Mouse (Mus musculus): ENCODE results near the gene Pknox2. TPM values are rescaled to one million over a fixed set of nuclear protein-coding genes. Genes with fewer than 3 reads are reported as not detected.

Pknox2 gene
- total RNA-seq, 2 experiments from 2014 or later: 32.7 to 38.3 TPM

GRCm38 (mm10) chr9:37098600-37098999 lies 48.6 kb downstream of the Pknox2 start:
- DNase-seq: no peak

- DNase-seq: no peak
These were observed 52.8 kb downstream of the Pknox2 start for GRCm38 (mm10) chr9:37094230-37094990.

DNA sequence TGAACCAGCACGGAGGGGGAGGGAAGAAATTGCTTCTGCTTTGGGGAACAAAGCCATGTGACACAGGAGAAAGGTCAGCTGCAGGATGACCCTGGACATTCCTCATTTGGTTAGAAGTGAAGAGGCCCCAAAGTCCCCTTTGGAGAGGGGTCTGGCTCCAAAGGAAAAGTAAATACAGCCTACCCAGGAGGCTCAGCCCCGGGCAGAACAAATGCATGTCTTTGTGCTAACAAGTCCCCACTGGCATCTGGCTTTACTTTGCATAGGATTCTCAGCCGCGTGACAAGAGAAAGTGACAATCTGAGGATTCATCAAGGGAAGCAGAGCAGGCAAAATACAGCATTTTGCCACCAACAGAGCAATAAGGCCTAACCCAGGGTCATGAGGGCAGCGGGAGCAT lies 54.1 kb downstream of the Pknox2 start:
- DNase-seq: no peak

GRCm38 (mm10) chr9:37089894-37090652 lies 57.1 kb downstream of the Pknox2 start:
- no peak for DNase-seq

DNA sequence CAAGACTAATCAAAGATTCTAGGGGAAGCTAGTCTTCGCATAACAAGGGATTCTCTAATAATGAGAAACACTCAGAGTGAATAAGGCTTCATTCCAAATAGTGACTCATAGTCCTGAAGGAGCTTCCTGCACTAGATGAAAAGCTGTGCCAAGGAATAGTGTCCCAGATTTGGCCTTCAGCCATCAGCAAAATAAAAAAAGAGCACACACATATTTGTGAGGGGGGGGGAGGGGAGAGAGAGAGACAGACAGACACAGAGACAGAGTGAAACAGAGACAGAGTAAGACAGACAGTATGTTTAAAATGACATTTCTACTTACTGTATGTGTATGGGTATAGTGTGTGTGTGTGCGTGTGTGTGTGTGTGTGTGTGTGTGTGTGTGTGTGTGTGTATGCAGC lies 61.8 kb downstream of the Pknox2 start:
- DNase-seq: no peak

GRCm38 (mm10) chr9:37082246-37082645 lies 65.0 kb downstream of the Pknox2 start:
- DNase-seq: no peak

GRCm38 (mm10) chr9:37080309-37080708 lies 66.9 kb downstream of the Pknox2 start:
- no peak for DNase-seq

DNA sequence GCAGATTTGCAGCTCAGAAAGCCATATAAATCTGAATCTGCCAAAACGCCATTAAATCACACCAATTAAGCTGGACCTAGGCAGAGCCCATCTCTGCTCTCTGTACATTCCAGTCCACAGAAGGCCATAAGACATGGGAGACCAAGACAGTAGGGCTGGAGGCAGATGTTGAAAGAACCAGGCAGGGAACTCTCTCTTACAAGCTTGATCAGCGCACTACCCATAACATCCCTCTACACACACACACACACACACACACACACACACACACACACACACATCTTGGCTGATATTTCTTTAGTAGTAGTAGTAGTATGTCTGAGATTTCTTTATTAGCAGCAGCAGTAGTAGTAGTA lies 70.2 kb downstream of the Pknox2 start:
- DNase-seq: no peak

- DNase-seq: peak; percentile 22 to 34
These were observed 70.7 kb downstream of the Pknox2 start for GRCm38 (mm10) chr9:37076386-37077062.

GRCm38 (mm10) chr9:37075903-37076302 lies 71.3 kb downstream of the Pknox2 start:
- DNase-seq: no peak

DNA sequence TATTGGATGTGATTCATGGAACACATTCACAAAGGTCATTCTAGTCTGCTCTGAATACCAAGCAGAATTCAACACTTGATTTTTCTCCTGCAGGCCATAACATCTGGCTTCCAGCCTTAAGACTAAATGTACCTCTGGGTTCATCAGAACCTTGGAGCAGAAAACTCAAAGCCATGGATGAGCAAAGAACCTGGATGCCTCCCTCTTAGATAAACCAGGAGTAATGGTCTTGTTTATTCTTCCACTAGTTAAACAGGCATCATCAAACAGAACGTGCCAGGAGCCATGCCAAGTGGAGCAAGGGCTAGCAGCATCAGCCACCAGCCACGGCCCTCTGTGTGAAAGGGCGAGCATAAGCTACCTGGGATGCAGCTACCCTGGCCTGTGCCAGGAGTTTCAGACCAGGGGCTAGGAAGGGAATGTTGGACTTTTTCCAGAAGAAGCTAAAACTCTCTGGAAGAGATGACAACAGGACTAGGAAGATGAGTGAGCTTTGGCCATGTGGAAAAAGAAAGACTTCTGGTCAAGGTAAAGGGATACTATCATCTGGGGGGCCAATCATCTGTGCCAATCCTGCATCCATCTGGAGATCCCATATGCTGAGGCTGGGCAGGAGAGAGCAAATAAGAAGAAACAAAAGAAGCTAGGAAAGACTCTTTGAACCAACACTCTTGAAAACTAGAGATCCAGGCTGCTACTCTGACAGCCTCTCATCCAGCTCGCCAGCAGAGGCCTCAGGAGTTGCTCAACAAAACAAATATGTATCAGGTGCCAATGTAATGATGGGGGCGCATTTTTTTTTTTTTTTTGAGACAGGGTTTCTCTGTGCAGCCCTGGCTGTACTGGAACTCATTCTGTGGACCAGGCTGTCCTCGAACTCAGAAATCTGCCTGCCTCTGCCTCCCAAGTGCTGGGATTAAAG lies 77.6 kb downstream of the Pknox2 start:
- DNase-seq: no peak

GRCm38 (mm10) chr9:37067473-37067830 lies 79.8 kb downstream of the Pknox2 start:
- DNase-seq: no peak

GRCm38 (mm10) chr9:37066732-37067472 lies 80.3 kb downstream of the Pknox2 start:
- no peak for DNase-seq

DNA sequence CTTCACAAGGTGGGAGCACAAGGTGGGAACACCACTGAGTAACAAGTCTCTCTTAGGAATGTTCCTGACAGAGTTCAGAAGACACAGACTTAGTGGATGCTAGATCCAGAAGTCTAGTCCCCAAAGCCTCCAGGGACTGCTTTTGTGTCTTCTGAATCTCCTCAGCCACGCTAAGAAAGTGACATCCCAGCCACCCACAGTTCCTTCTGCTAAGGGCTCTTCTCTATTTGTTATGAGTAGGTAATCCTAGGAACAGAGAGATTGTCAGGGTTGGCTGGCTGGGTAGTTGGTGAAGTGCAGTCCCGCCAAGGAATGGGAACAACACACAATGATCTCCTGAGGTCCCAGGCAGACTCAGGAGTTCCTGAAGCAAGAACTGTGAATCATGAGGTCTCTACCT lies 85.6 kb downstream of the Pknox2 start:
- DNase-seq: no peak

DNA sequence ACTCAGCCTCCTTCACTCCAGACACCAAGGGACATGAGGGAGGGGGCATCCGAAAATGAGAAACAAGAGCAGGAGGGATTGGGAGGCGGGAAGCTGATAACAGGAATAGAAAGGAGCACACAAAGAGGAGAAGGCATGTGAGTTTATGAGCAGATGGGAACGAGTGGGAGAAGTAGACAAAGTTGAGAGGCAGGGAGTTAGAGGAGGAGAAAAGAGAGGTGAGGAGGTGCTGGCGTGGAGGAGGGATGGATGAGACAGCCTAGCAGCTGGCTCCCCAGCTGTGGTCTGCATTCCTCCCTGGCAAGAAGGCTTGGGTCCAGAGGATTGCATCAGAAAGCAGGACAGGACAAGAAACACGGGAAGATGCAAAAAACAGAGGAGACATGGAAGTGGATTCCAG lies 92.5 kb downstream of the Pknox2 start:
- DNase-seq: no peak

- peak in 1 of 2 experiments; percentile 18 for DNase-seq
These were observed 93.3 kb downstream of the Pknox2 start for GRCm38 (mm10) chr9:37053601-37054512.

- DNase-seq: no peak
These were observed 94.2 kb downstream of the Pknox2 start for GRCm38 (mm10) chr9:37053041-37053440.

DNA sequence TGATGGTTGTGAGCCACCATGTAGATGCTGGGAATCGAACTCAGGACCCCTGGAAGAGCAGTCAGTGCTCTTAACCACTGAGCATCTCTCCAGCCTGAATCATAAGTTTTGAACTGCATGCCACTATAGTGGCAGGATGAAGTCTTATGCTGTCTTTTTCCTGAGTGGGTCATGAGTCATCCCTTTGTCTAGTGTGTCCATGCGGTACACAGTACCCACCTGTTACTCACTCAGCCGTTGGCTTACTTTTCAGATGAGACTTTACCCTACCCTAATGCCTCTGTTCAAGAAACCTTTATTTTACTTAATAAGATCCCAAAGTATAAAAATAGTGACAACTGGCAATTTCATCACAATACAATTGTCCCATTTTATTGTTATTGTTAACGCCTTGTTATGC lies 95.5 kb downstream of the Pknox2 start:
- DNase-seq: no peak

GRCm38 (mm10) chr9:37047490-37047889 lies 99.7 kb downstream of the Pknox2 start:
- no peak for DNase-seq

- DNase-seq: no peak
These were observed 101.3 kb downstream of the Pknox2 start for GRCm38 (mm10) chr9:37045875-37046274.

DNA sequence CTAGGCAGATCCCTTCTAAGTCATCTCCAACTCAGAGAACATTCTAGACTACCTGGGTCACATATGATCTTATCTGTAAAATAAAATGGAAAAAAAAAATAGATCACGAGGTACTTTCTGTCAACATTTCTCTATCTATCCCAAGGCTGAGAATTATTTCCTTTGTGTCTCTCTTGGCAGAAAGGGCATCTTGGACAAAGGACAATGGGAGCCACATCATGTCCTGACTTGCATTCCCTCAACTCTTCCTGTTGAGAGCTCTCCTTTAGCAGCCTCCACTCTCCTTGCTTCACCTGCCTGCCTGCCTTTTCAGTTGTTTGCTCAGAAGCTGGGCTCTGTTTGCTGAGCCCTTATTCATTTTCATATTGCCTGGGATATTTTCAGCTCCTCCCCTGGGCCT lies 103.0 kb downstream of the Pknox2 start:
- DNase-seq: no peak

All from layer of hippocampus, postnatal 36 days (tissue).